Mouse (Mus musculus): ENCODE data around the gene H2al2a. TPM values are rescaled to one million over a fixed set of nuclear protein-coding genes. Genes with fewer than 3 reads are reported as not detected.
"Not testable (repeated sequence)": the region's sequence is repeated elsewhere in the genome, so short reads cannot be mapped to it uniquely, and the experiment has no call there.

H2al2a gene
- polyA plus RNA-seq, 1 experiment from 2014 or later: not detected

DNA sequence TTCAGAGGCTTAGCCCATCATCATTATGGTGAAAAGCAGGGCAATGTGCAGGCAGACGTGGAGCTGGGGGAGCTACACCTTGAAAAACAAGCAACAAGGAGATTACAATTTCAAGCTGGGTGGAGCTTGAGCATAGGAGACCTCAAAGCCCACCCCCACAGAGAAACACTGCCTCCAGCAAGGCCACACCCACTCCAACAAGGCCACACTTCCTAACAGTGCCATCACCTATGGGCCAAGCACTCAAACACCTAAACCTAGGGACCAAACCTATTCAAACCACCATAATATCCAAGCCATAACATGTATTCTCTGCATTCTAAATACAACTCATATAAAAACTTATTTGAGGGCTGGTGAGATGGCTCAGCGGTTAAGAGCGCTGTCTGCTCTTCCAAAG is 5.5 kb upstream of the H2al2a start:
- 0 out of 2 replicates have a peak, but pooled peaks cover 4% of the 10 kb centered on the region for H3K4me1 ChIP-seq
- WGBS: 92% methylated on average over 3 of the region's 3 CpGs
- no peaks in the 10 kb centered on the region for H3K27me3 ChIP-seq (replicated peaks)
- no peak for ATAC-seq (ENCODE audit: insufficient read depth, low FRiP score, low read depth)
- H3K9me3 ChIP-seq: no peaks in the 10 kb centered on the region
- H3K36me3 ChIP-seq: no peaks in the 10 kb centered on the region
- no peak overlapping the region for H3K4me3 ChIP-seq (replicated peaks)
- no peak overlapping the region for H3K4me2 ChIP-seq
- H3K9ac ChIP-seq: no peak overlapping the region
- no peak overlapping the region for H3K27ac ChIP-seq

DNA sequence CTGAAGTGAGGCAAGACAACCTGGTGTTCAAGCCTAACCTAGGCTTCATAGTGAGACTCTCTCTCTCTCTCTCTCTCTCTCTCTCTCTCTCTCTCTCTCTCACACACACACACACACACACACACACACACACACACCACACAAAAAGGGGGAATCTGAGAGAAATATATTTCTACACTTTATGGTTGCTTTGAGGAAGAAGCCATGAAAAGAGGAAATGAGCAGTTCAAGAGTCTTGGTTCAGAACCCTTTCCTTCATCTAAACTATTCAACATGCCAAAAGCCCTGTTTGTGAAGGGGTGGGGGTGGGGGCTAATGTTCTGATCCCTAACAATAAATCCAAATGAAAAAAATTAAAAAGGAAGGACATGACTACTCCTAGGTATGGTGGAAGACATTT is 7.2 kb downstream of the H2al2a start:
- H3K9me3 ChIP-seq: no peaks in the 10 kb centered on the region
- no peak for ATAC-seq (ENCODE audit: insufficient read depth, low FRiP score, low read depth)
- H3K9ac ChIP-seq: no peak overlapping the region
- H3K4me1 ChIP-seq: no peaks in the 10 kb centered on the region
- H3K27me3 ChIP-seq (replicated peaks): no peaks in the 10 kb centered on the region
- no peaks in the 10 kb centered on the region for H3K36me3 ChIP-seq
- no peak overlapping the region for H3K4me2 ChIP-seq
- no peak overlapping the region for H3K27ac ChIP-seq
- no peak overlapping the region for H3K4me3 ChIP-seq (replicated peaks)

GRCm38 (mm10) chr2:17989115-17989514 is 7.6 kb downstream of the H2al2a start:
- no peak for ATAC-seq (ENCODE audit: insufficient read depth, low FRiP score, low read depth)
- Histone ChIP-seq H3K4me3 (replicated peaks) (no peak overlapping the region), H3K9me3 (no peaks in the 10 kb centered on the region), H3K36me3 (no peaks in the 10 kb centered on the region), H3K9ac (no peak overlapping the region), H3K4me2 (no peak overlapping the region), H3K4me1 (no peaks in the 10 kb centered on the region), H3K27me3 (replicated peaks) (no peaks in the 10 kb centered on the region), H3K27ac (no peak overlapping the region)
- WGBS: 78% methylated on average over 3 of the region's 3 CpGs

GRCm38 (mm10) chr2:17986694-17987093 is 10.1 kb downstream of the H2al2a start:
- H3K4me2 ChIP-seq: no peak overlapping the region
- no peak overlapping the region for H3K9ac ChIP-seq
- H3K4me1 ChIP-seq: no peaks in the 10 kb centered on the region
- ATAC-seq (ENCODE audit: insufficient read depth, low FRiP score, low read depth): no peak; the same call in 1 of the 2 replicates
- no peak overlapping the region for H3K27ac ChIP-seq
- H3K4me3 ChIP-seq (replicated peaks): no peak overlapping the region
- no peaks in the 10 kb centered on the region for H3K9me3 ChIP-seq
- H3K36me3 ChIP-seq: no peaks in the 10 kb centered on the region
- no peaks in the 10 kb centered on the region for H3K27me3 ChIP-seq (replicated peaks)
- WGBS: 77% methylated on average over 3 of the region's 3 CpGs

DNA sequence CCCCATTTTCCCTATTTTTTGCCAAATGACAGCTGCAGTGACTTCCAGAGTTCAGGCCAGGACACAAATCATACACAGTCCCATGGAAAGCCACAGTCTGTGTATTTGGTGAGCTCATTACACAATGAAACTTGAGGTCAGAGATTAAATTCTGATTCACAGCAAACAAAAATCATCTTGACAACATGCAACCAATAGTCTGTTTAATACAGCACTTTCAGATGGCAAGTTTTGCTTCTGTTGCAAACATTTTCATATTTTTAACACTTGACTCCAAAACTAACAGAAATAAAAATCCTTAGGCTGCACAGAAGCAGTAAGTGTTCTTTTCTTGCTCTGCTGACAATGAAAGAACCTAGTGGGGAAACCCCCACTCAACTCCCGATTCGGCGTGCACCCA is 12.0 kb downstream of the H2al2a start:
- Histone ChIP-seq H3K27me3 (replicated peaks) (no peaks in the 10 kb centered on the region), H3K4me3 (replicated peaks) (no peak overlapping the region), H3K9ac (no peak overlapping the region), H3K36me3 (no peaks in the 10 kb centered on the region), H3K4me2 (no peak overlapping the region), H3K9me3 (no peaks in the 10 kb centered on the region), H3K4me1 (no peaks in the 10 kb centered on the region), H3K27ac (no peak overlapping the region)
- ATAC-seq (ENCODE audit: insufficient read depth, low FRiP score, low read depth): no peak
- 94% methylated on average over 3 of the region's 3 CpGs for WGBS

- WGBS: 87% methylated on average over 1 of the region's 1 CpGs
- ATAC-seq (ENCODE audit: insufficient read depth, low FRiP score, low read depth): no peak
- H3K27ac ChIP-seq: no peak overlapping the region
- no peaks in the 10 kb centered on the region for H3K9me3 ChIP-seq
- H3K4me3 ChIP-seq (replicated peaks): no peak overlapping the region
- H3K9ac ChIP-seq: no peak overlapping the region
- H3K4me1 ChIP-seq: no peaks in the 10 kb centered on the region
- no peaks in the 10 kb centered on the region for H3K27me3 ChIP-seq (replicated peaks)
- H3K4me2 ChIP-seq: no peak overlapping the region
- H3K36me3 ChIP-seq: no peaks in the 10 kb centered on the region
Observed at GRCm38 (mm10) chr2:17982747-17983146, 14.0 kb downstream of the H2al2a start.

DNA sequence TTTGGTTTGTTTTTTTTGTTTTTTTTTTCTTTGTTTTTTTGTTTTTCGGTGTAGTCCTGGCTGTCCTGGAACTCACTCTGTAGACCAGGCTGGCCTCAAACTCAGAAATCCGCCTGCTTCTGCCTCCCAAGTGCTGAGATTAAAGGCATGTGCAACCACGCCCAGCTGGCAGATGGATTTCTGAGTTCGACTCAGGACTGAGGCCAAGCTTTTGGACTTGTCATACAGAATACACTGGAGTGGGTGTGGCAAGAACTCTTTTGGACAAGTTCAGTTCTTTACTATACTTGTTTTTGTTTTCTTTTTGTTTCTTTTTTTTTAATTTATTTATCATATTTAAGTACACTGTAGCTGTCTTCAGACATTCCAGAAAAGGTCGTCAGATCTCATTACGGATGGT is 18.1 kb downstream of the H2al2a start:
- WGBS: 94% methylated on average over 6 of the region's 6 CpGs
- no peak overlapping the region for H3K4me2 ChIP-seq
- H3K27me3 ChIP-seq (replicated peaks): no peaks in the 10 kb centered on the region
- no peak overlapping the region for H3K4me3 ChIP-seq (replicated peaks)
- H3K9ac ChIP-seq: no peak overlapping the region
- ATAC-seq (ENCODE audit: insufficient read depth, low FRiP score, low read depth): no peak
- H3K9me3 ChIP-seq: no peaks in the 10 kb centered on the region
- no peaks in the 10 kb centered on the region for H3K4me1 ChIP-seq
- H3K27ac ChIP-seq: no peak overlapping the region
- no peaks in the 10 kb centered on the region for H3K36me3 ChIP-seq

- 90% methylated on average over 7 of the region's 7 CpGs for WGBS
- not testable (repeated sequence) for H3K4me1 ChIP-seq
Observed at GRCm38 (mm10) chr2:17978251-17978650, 18.5 kb downstream of the H2al2a start.

DNA sequence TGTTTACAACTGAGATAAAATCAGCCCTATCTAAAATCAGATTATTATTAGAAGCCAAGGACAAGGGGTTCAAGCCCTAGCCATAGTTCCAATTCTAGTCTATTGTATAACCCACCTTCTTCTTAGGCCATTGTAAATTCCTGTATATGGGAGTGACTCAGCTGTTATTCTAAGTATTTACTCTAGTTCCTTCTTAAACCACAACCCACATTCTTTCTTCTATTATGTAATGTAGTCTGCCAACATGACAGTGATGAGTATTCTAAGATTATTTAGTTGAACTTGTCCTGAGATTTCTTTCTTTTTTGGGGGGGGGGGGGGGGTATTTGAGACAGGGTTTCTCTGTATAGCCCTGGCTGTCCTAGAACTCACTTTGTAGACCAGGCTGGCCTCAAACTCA is 19.1 kb downstream of the H2al2a start:
- H3K36me3 ChIP-seq; H3K4me2 ChIP-seq; ATAC-seq (ENCODE audit: insufficient read depth, low FRiP score, low read depth); H3K9me3 ChIP-seq; H3K4me1 ChIP-seq; H3K4me3 ChIP-seq (replicated peaks); H3K27ac ChIP-seq; H3K9ac ChIP-seq; H3K27me3 ChIP-seq (replicated peaks): not testable (repeated sequence)

More at GRCm38 (mm10) chr2:17978251-17978650, 18.5 kb downstream of the H2al2a start:
- H3K4me3 ChIP-seq (replicated peaks); H3K36me3 ChIP-seq; H3K27ac ChIP-seq; H3K27me3 ChIP-seq (replicated peaks); H3K9ac ChIP-seq; H3K4me2 ChIP-seq; H3K9me3 ChIP-seq; ATAC-seq (ENCODE audit: insufficient read depth, low FRiP score, low read depth): not testable (repeated sequence)

- no peak overlapping the region for H3K9ac ChIP-seq
- H3K27me3 ChIP-seq (replicated peaks): no peaks in the 10 kb centered on the region
- H3K4me3 ChIP-seq (replicated peaks): no peak overlapping the region
- H3K36me3 ChIP-seq: no peaks in the 10 kb centered on the region
- H3K4me1 ChIP-seq: no peaks in the 10 kb centered on the region
- ATAC-seq (ENCODE audit: insufficient read depth, low FRiP score, low read depth): no peak
- H3K4me2 ChIP-seq: no peak overlapping the region
- H3K27ac ChIP-seq: no peak overlapping the region
- 37% methylated on average over 4 of the region's 4 CpGs for WGBS
- no peaks in the 10 kb centered on the region for H3K9me3 ChIP-seq
Observed at GRCm38 (mm10) chr2:17975601-17976327, 21.0 kb downstream of the H2al2a start.

DNA sequence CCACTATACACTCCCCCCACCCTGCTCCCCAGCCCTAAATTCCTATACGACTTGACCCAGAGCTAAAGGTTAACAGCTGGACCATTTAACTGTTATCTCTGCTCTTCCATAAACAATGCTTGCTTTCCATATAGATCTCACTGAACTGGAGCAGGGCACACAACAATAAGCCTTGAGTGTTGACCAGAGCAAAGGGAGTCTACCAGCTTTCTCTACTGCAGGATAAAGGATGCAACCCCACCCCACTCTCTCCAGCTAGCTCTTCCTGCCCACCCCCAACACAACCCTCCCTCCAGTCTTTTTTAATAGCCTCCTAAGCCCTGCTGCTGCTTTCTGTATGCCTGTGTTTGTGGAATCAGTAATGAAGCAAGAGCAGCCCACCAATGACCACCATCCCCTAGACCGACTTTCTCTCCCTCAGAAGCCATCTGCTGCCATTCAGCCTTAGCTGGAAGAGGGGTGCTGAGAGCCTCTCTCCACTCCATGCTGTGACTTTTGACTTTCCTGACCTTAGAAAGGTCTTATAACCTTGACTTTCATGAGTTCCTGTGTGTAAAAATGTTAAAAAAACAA is 22.8 kb downstream of the H2al2a start:
- Histone ChIP-seq H3K4me3 (replicated peaks) (no peak overlapping the region), H3K36me3 (no peaks in the 10 kb centered on the region), H3K27ac (no peak overlapping the region), H3K9me3 (no peaks in the 10 kb centered on the region), H3K4me1 (no peaks in the 10 kb centered on the region), H3K27me3 (replicated peaks) (no peaks in the 10 kb centered on the region), H3K9ac (no peak overlapping the region), H3K4me2 (no peak overlapping the region)
- 32% methylated on average over 2 of the region's 2 CpGs for WGBS
- ATAC-seq (ENCODE audit: insufficient read depth, low FRiP score, low read depth): no peak

- no peak overlapping the region for H3K4me3 ChIP-seq (replicated peaks)
- H3K4me2 ChIP-seq: no peak overlapping the region
- no peak overlapping the region for H3K9ac ChIP-seq
- no peak for ATAC-seq (ENCODE audit: insufficient read depth, low FRiP score, low read depth)
- H3K27ac ChIP-seq: no peak overlapping the region
- H3K36me3 ChIP-seq: no peaks in the 10 kb centered on the region
- WGBS: 73% methylated on average over 5 of the region's 5 CpGs
- H3K4me1 ChIP-seq: no peaks in the 10 kb centered on the region
- H3K27me3 ChIP-seq (replicated peaks): no peaks in the 10 kb centered on the region
- no peaks in the 10 kb centered on the region for H3K9me3 ChIP-seq
Observed at GRCm38 (mm10) chr2:17973246-17973645, 23.5 kb downstream of the H2al2a start.

DNA sequence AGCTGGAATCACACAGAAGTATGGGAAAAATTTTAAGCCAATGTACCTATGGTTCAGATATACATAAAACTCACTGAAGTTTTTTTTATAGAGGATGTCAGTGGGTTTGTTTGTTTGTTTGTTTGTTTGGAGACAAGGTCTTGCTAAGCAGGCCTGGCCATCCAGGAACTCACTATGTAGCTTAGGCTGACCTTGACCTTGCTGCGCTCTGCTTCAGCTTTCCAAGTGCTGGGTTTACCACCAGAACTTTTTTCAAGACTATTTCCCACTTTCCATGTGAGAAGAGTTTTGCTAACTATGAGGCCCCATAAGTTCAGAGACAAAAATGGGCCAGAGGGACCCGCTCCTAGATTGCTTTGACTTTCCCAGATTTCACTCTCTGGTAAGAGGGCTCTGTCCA is 23.9 kb downstream of the H2al2a start:
- H3K4me3 ChIP-seq (replicated peaks): no peak overlapping the region
- no peak for ATAC-seq (ENCODE audit: insufficient read depth, low FRiP score, low read depth)
- no peak overlapping the region for H3K9ac ChIP-seq
- H3K27me3 ChIP-seq (replicated peaks): no peaks in the 10 kb centered on the region
- no peaks in the 10 kb centered on the region for H3K4me1 ChIP-seq
- H3K9me3 ChIP-seq: no peaks in the 10 kb centered on the region
- H3K4me2 ChIP-seq: no peak overlapping the region
- no peaks in the 10 kb centered on the region for H3K36me3 ChIP-seq
- H3K27ac ChIP-seq: no peak overlapping the region
- 92% methylated on average over 2 of the region's 2 CpGs for WGBS

All from stomach, embryonic 15.5 days (tissue).